Comparison of ENCODE assay signal across 8 mouse cellular contexts in the genomic region with DNA sequence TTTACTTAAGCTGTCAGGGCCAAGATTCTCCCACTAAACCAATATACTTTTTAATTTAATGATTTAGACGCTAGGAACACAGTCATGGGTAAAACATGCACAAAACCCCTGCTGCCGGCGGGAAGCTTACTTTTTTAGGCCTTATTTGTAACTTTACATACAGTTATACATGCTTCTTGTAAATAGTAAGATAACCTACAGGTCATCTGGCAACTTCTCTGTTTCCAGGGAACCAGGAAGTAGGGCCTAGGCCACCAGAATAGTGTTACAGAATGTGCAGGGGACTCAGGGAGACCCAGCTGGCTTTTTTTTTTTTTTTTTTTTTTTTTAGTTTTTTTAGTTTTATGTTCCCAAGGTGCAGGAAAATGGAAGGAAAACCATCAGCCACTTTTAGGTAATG. TPM values are rescaled to one million over a fixed set of nuclear protein-coding genes. Genes with fewer than 3 reads are reported as not detected.
DNase-seq lines count a peak whose midpoint lies in the region; ATAC-seq and TF ChIP-seq lines count a peak whose summit lies in the region.

No protein-coding gene starts in this region.

- no peaks in the 10 kb centered on the region for H3K36me3 ChIP-seq in lung, postnatal 0 days (ENCODE audit: insufficient read depth, low read length)
- no peaks in the 10 kb centered on the region for H3K36me3 ChIP-seq in liver, embryonic 12.5 days

- H3K9me3 ChIP-seq in lung, postnatal 0 days (ENCODE audit: low read length) = no peaks in the 10 kb centered on the region
- H3K9me3 ChIP-seq in liver, embryonic 12.5 days (replicated peaks) = no peaks in the 10 kb centered on the region

- H3K4me1 ChIP-seq in lung, postnatal 0 days (ENCODE audit: insufficient read depth, low read depth, low read length) = no peaks in the 10 kb centered on the region
- H3K4me1 ChIP-seq in liver, embryonic 12.5 days = peaks cover 36% of the 10 kb centered on the region

- 17% methylated on average over 3 of the region's 3 CpGs for WGBS in lung, postnatal 0 days
- WGBS in liver, embryonic 12.5 days (ENCODE audit: insufficient replicate concordance) = 46% methylated on average over 3 of the region's 3 CpGs

- H3K27ac ChIP-seq in lung, postnatal 0 days (ENCODE audit: low read length) = peak overlapping the region; percentile 94
- H3K27ac ChIP-seq in liver, embryonic 12.5 days = peak overlapping the region; percentile 82; the same call in 1 of the 2 replicates

- DNase-seq in cerebellum, adult 9-11 months = peak; percentile 19
- no peak for DNase-seq in cerebellum, postnatal 36 days
- DNase-seq in lung, postnatal 0 days (ENCODE audit: low spot score) = no peak
- DNase-seq in lung, adult 18-20 months = no peak
- DNase-seq in adrenal gland, postnatal 14 days = no peak
- no peak for DNase-seq in cerebellum, postnatal 25 days
- DNase-seq in yolk sac, embryonic 10.5 days (ENCODE audit: low spot score) = no peak

- H3K9ac ChIP-seq in lung, postnatal 0 days (replicated peaks; ENCODE audit: low read depth) = no peak overlapping the region
- peak overlapping the region; percentile 88 for H3K9ac ChIP-seq in liver, embryonic 12.5 days

- no peaks in the 10 kb centered on the region for H3K27me3 ChIP-seq in lung, postnatal 0 days (replicated peaks; ENCODE audit: insufficient read depth, low read length)
- H3K27me3 ChIP-seq in liver, embryonic 12.5 days (replicated peaks) = no peaks in the 10 kb centered on the region

- H3K4me3 ChIP-seq in lung, postnatal 0 days (ENCODE audit: low read depth, low read length) = peak overlapping the region; percentile 82
- H3K4me3 ChIP-seq in liver, embryonic 12.5 days = peak overlapping the region; percentile 75

- no peak for ATAC-seq in lung, postnatal 0 days
- no peak for ATAC-seq in liver, embryonic 12.5 days

- peak overlapping the region; percentile 78 for H3K4me2 ChIP-seq in lung, postnatal 0 days (replicated peaks; ENCODE audit: low read depth, low read length)
- H3K4me2 ChIP-seq in liver, embryonic 12.5 days = peak overlapping the region; percentile 91

- TF ChIP-seq CTCF in lung, postnatal 0 days (IDR thresholded peaks at IDR 0.05) = no peak

- no peak for TF ChIP-seq EP300 in lung, postnatal 0 days (IDR thresholded peaks at IDR 0.05)

RNA-seq across cellular contexts. Expression of a gene that starts 1.2 kb away (rescaled TPM):
- 5.2 and 6.2 TPM in 2 replicates for polyA plus RNA-seq in lung, postnatal 0 days (2015; fragmentation: Nextera tagmentation; extraction: Ambion mirVana)
- polyA plus RNA-seq in liver, embryonic 12.5 days (2016; fragmentation: Nextera tagmentation; extraction: Ambion mirVana) = 7.6 and 8.5 TPM in 2 replicates
- 16.6 and 17.2 TPM in 2 replicates for total RNA-seq in adrenal gland, postnatal 14 days (2021)

RNA-seq across cellular contexts. Expression of a gene that starts 16.4 kb away (rescaled TPM):
- polyA plus RNA-seq in lung, postnatal 0 days (2015; fragmentation: Nextera tagmentation; extraction: Ambion mirVana) = 0.18 and 0.26 TPM in 2 replicates
- polyA plus RNA-seq in liver, embryonic 12.5 days (2016; fragmentation: Nextera tagmentation; extraction: Ambion mirVana) = 0.66 and 0.81 TPM in 2 replicates
- total RNA-seq in adrenal gland, postnatal 14 days (2021) = 2.4 and 2.6 TPM in 2 replicates
